Mouse (Mus musculus): ENCODE data around the gene Npr1.

The Npr1 gene

DNA sequence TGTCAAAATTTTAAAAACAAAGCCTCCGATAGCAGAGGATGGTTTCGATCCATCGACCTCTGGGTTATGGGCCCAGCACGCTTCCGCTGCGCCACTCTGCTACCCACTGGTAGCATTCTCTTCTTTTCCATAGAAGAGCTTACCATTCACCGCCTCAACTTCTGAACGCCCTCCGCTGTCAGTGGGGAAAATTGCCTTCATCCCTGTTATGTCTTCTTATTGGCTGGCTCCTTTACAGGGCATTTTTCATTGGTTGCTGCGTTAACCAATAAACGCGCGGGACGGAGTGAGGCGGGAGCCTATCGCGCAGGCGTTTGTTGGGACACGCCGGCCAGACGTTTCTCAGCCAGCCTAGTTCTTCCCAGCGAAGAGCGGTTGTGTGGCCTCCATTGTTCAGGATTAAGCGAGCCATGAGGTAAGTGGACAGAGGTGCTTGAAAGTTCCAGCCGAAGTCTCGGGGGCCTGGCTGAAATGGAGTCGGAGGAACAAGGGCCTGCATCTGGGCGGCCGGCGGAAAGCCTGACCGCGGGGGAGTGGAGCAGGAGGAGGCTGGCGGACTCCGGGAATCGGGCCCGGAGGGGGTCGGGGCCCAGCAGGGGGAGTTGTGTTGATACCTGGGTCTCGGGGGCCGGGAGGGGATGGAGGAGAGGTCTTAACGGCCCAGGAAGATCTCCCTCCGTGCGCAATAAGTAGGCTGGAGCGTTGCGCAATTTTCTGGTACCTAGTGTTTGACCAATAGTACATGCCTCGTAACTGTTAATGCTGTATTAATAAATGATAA lies 10.4 kb upstream of the Npr1 start, which contains the start of gene Ilf2:
Gene Ilf2 (plus strand): TSS at position 296 of the 781 bp plus-strand sequence.
- DNase-seq (ENCODE audit: low spot score in 2 of 2): peak; percentile 96 to 97

DNA sequence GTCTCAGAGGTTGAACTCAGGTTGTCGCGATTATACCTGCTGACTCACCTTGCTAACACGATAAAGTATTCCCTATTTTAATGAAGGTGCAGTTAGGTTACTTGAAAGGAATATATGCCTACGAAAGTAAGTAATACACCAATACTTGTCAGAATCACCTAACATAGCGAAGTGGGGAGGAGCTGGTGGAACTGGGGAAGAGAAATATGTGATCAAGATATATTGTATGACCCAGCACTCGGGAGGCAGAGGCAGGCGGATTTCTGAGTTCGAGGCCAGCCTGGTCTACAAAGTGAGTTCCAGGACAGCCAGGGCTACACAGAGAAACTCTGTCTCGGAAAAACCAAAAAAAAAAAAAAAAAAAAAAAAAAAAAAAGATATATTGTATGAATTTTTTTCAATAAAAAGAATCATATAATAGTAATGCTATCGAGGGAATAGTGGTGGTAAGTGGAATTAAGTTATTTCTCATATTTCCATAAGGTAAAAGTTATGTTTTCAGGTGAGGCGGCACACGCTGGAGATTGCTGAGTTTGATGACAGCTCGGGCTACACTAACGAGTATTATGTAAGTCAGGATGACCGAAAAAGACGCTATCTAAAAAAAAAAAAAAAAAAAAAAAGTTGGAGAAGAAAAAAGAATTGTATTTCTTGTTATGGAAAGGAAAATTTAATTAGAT lies 9.6 kb upstream of the Npr1 start:
- no peak for DNase-seq (ENCODE audit: low spot score in 2 of 2)

DNA sequence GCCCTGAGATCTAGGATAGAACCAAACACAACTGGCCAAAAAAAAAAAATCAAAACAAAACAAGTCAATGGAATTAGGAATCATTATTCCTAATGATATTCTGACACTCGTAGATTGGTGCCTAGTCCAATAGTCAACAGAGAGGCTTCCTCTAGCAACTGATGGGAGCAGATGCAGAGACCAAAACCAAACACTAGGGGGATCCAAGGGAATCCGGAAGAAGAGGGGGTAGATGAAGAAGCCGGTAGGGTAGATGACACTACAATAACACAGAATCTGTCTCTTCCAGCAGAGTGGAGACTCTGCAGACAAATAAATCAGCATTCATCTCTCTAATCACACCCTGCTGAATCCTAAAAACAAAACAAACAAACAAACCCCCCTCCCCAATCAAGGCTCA lies 6.5 kb upstream of the Npr1 start:
- DNase-seq (ENCODE audit: low spot score in 2 of 2): no peak

DNA sequence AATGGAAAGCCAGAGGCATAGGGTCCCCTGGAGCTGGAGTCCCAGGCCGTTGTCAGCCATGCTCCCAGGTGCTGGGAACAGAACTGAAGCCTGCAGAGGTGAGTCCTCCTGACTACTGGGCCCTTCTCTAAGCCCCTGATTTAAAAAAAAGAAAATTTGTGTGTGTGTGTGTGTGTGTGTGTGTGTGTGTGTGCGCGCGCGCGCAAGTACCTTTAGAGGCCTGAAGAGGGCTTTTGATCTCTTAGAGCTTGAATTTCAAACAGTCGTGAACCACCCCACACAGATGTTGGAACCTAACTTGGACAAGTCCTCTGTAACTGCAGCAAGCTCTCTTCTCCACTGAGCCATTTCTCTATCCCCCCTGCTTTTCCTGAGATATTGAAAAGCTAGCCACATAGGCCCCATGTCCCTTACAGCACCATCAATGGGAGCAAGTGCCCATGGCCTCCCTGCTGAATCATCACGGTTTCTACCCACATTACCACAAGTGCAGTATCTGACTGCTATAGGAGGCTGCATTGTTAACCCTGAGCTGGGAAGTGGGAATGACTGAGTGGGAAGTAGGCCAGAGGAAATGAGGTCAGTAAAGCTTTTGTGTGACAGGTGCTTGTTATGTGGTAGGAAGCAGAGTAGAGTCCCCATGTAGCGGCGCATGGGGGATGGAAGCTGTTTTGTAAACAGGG lies 2.1 kb upstream of the Npr1 start:
- DNase-seq (ENCODE audit: low spot score in 2 of 2): no peak

DNA sequence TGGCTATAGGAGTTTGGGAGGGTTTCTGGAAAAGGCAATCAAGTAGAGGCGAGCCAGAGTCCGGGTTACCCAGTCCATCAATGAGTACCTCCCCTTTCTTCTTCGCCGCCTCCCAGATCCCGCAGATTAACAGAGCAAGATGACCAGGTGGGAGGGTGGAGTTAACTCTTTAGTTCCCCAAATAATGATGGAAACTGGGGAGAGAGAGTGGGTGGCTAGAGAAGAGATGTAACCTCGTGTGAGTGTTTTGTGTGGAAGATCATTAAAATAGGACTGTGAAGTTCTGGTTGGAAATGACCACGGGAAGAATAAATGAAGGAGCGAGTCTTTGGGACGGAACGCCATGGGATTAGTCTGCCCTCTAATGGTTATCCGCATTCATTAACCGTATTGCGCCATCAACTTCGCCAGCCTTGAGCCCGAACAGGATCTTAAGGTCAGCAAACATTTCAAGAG lies 673 bp upstream of the Npr1 start:
- peak in 1 of 2 experiments; percentile 43 for DNase-seq (ENCODE audit: low spot score in 2 of 2)

DNA sequence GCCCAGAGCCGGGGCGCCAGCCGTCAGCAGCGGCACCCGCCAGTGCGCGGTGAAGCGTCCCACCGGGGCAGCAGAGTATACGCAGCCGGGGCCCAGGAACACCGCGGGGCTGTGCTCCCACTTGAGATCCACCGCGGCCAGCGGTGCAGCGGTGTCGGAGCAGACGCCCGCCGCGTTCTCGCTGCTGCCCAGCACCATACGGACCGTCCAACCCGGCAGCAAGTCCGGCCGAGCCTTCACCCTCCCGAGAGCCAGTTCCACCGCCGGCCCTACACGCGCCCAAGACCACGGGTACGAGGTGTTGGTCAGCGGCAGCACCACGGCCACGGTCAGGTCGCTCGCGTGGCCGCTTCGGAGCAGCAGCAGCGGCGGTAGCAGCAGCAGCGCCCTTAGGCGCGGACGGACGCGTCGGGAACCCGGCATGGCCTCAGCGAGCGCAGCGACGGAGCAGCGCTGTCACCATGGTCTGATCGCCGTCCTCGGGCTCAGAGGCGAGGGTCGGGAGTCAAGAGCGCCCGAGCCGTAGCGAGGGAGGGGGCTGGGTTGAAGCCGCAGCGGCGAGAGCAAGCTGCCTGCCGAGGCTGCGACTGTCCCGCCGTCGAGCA lies 483 bp downstream of the Npr1 start:
- no peak for DNase-seq (ENCODE audit: low spot score in 2 of 2)

DNA sequence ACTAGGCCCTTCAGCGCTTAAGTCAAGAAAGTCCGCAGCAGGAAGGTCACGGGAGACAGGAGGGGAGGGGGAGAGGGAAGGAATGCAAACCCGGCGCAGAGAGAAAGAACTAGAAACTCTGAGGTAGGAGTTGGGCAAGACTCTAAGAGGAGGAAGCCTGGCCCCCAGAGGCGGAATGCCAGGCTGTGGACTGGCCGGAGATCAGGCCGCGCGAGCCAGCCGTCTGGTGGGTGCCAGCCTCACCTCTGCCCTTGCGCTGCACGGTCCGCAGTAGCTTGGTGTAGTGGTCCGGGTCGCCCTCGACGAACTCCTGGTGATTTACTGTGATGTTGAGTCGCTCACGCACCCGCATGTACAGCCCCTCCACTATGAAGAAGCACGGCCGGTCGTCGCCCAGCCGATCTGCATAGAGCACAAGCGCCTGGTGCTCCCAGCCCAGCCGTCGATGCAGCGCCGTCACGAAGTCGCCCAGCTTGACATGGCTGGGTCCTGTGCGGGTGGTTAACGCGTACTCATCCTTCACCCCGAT lies 1.1 kb downstream of the Npr1 start:
- no peak for DNase-seq (ENCODE audit: low spot score in 2 of 2)

DNA sequence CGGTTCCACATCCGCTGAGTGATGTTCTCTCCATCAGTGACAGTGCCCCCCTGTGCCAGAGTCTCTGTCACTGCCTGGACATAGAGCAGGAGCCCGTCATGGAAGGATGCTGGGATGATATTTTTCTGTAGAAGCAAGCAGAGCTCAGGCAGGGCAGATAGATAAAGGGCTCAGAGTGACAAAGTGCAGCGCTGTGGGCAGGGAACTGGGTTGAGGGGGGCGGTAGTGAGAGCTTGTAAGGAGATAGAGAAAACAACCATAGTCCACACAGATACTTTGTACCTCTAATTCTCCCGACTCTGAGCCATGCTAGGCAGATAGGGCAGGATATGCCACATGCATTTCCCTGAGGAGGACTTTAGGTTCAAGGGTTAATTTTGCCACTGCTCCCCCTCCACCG lies 3.1 kb downstream of the Npr1 start:
- DNase-seq (ENCODE audit: low spot score in 2 of 2): no peak

DNA sequence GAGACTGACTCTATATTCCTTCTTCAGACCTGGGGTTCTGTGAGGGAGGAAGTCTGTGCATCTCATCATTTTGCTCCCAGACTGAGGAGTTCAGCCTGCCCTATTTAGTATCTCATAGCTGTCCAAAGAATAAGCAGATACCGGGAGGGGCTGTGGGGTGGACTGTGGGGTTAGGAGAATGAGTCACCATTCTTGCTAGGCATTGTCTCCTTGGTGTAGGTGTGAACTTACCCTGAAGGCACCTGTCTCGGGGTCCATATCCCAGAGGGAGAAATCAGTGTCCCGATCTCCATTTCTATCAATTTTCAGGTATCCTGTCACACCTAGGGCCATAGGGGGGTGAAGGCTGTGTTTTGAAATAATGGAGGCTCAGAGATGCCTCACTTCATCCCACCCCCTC lies 3.7 kb downstream of the Npr1 start:
- DNase-seq (ENCODE audit: low spot score in 2 of 2): no peak

DNA sequence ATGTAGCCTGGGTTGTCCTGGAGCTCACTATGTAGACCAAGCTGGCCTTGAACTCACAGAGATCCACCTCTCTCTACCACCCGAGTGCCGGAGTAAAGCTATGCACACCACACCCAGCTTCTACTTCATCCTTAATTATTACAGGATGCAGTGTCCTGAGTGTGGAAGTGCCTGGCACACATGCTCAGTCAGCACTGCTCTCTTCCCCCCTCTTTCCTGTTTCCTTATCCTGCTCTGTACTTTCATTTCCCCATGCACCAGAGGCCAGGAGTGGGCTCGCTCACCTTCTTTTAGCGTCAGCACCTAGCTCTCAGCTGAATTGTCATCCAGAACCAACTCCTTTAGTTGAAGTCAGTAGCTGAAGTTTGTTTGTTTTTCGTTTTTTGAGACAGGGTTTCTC lies 5.4 kb downstream of the Npr1 start:
- DNase-seq (ENCODE audit: low spot score in 2 of 2): no peak

DNA sequence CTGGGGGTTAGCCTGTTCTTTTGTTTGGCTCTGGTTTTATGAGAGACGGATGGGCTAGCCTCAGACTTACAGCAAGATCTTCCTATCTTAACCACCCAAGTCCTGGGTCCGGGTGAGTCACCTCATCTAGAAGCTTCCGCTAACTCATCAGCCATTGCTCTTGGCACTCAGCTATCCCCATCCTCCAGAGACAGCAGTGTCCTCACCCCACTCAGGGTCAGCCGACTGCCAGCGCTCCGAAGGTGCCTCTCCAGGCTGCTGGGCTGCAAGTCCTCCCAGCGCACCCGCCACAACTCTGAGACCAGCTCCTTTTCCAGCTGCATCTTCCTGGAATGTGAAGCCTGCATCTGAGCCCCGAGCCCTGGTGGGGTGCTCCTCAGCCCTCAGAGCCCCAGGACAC lies 5.9 kb downstream of the Npr1 start:
- DNase-seq (ENCODE audit: low spot score in 2 of 2): no peak

DNA sequence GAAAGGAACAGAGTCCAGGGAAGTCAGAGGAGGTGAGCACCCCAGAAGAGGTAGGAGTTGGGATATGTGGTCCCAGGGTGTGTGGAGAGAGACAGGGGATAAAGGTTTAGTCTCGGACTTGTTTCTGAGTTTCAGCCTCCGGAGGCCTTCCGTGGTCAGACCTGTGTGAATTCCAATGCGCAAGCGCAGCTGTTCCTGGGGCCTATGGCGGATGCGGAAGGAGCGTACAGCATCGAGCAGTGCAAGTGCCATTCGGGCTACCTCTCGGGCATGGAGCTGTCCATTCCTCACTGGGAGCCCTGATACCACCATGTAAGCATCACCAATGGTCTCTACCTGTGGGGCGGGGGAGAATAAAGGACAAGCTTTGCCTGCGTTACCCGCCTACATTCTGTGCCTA lies 10.7 kb downstream of the Npr1 start:
- no peak for DNase-seq (ENCODE audit: low spot score in 2 of 2)

DNA sequence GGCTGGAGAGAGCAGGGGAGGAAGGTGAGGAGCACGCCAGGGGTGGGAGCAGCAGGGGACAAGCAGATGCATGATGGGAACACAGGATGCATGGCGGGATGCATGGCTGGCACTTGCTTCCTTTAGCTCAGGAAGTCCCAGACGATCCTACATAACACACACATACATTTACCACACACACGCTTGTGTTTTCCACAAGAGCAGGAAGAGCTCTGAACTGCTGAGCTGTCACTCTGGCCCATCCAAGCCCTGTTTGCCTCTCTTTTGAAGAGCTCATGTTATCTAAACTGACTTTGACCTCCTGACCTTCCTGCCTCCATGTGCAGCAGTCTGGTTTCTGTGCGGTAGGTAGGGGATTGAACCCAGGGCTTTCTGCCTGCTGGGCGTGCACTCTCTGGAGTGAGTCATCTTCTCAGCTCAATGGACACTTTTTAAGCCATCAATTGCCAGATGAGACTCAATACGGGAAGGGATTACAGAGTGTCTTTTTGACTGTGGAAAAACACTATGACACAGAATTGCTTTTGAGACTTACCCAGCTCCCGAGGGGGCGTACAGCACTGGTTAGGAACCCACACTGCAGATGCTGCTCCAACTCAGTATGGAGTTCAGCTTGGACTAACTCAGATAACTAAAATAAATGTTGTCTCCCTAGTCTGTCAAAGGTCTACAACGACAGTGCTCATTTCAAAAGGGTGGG lies 14.1 kb downstream of the Npr1 start:
- no peak for DNase-seq (ENCODE audit: low spot score in 2 of 2)

DNA sequence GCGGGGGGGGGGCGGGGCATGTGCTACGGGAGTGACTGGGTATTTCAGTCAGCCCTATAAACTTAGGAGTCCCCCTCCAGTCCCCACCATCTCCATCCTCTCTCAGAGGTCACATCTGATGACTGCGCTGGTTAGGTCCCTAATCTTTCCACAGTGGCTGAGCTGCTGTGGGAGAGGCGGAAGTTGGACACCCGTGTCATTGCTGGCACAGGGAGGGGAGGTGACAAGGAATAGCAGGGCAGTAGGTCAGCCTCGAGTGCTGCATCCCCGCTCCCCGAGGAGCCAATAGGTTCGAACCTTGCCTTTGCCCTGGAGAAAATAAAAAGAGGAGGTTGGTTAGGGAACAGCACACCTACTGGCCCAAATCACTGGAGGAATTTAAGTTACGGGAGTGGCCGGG lies 14.8 kb downstream of the Npr1 start:
- DNase-seq (ENCODE audit: low spot score in 2 of 2): no peak

DNA sequence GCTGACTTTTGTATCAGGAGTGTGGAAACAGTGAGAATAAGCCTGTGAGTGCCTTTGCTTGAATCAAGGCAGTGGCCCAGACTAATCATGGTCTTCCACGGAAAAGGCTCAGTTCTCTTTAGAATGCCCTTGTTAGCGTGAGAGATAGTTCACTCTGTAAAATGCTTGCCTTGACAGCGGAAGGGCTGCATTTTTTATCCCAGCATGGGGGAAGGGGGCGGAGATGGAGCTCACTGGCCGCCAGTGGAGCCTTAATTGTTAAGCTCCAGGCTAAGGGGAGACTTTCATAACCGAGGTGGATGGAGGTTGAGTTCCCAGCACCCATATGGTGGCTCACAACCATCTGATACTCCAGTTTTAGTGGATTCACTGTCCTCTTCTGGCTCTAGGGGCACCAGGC lies 17.0 kb downstream of the Npr1 start:
- DNase-seq (ENCODE audit: low spot score in 2 of 2): no peak

DNA sequence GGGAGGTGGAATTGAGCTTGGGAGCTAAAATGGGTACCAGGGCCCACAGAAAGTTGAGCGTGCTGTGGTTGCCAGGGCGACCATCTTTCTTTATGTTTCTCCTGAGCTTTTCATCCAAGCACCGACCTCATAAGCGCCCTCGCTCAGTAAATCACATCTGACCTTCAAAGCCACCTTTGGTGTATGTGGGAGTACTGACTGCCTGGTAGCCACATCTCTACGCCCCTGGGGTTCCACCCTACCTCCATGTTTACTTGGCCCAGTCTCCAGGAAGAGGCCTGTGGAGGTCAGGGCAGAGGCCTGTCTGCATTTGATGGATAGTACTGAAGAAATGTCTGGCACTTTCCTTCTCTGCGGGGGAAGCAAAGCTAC lies 18.6 kb downstream of the Npr1 start:
- peak in 1 of 2 experiments; percentile 20 for DNase-seq (ENCODE audit: low spot score in 2 of 2)

DNA sequence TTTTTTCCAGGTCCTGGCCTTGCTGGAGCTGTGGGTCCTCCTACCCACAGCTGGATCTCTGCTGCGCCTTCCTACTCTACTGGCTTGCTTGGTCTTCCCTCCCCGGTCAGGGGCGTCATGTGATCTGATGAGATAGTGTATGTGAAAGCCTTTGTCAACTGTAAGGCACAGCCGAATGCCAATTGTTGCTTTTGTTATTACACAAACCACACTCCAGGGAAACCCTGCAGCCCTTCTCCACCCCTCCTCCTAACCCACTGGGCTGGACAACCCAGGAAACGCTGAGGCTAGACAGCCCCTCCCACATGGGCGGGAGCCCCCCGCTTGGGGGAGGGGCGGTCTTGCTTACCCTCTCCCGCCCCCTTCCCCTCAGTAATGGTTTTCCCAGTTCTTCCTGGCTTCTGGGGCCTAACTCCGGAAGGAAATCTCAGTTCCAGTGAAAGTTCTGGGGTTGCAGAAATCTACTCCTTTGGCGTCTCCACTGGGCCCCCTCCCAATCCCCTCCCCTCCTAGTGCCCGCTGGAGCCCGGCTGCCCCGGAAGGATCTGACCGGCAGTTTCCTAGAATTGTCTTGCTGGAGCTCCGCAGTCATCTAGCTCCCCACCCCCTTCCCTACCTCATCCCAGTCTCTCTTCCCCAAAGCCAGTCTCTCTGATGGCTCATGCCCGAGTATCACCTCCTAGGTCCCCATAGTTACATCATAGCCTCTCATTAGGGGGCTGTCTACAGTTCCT lies 19.1 kb downstream of the Npr1 start:
- peak; percentile 77 for DNase-seq (ENCODE audit: low spot score in 2 of 2)

DNA sequence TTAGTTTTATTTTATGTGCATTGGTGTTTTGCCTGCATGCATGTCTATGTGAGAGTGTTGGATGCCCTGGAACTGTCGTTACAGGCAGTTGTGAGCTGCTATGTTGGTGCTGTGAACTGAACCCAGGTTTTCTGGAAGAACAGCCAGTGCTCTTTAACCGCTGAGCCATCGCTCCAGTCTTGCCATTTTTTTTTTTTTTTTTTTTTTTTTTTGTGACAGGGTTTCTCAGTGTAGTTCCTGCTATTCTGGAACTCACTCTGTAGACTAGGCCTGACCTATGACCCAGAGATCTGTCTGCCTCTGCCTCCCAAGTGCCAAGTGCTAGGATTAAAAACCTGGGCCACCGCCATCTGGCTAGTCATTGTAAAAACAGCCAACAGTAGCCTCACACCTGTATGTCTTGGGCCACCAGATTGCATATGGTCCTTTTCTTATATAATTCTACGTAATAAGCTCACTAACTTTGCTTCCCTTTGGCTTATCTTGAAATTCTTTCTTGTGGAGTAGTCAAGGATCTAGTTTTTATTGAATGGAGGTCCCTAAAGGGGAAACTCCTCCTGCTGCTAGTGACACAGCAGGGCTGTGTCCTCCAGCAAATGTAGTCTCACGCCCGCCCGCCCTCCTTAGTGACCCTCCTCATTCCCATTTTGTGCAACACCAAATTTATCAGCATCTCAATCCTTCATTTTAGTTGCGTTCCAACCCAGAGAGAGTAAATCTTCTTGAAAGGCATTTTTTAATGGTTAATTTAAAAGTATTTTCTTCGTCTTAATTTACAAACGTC lies 20.1 kb downstream of the Npr1 start:
- DNase-seq (ENCODE audit: low spot score in 2 of 2): no peak

DNA sequence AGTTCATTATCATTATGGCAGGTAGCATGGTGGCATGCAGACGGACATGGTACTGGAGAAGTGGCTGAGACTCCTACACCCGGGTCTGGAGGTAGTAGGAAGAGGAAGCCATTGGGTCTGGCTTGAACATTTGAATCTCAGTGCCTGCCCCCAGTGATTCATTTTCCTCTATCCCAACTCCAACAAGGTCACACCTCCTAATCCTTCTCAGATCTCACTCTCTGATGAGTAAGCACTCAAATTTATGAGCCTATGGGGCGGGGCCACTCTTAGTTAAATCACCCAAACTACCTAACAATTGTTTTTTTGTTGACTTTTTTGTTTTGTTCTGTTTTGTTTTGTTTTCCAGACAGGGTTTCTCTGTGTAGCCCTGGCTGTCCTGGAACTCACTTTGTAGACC lies 21.7 kb downstream of the Npr1 start:
- no peak for DNase-seq (ENCODE audit: low spot score in 2 of 2)

DNA sequence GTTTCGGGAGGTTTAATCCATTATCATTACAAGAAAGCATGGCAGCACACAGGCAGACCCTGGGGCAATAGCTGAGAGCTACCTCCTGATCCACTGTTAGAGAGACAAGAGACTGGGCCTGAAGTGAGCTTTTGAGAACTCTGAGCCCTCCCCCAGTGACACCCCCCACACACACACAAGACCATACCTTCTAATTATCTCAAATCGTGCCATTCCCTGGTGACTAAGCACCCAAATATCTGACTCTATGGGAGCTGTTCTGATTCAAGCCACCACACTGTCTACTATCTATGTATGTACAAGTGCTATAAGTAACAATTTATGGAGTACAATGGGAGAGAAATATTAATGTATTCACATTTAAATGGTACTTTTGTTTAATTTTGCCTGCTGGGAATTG lies 24.9 kb downstream of the Npr1 start:
- no peak for DNase-seq (ENCODE audit: low spot score in 2 of 2)

All from frontal cortex, postnatal 10 days (tissue).